Mouse (Mus musculus) lung, postnatal 0 days (tissue): ENCODE data around the gene Antxr1.

Source experiments
- CTCF ChIP-seq: IDR thresholded peaks from 2 replicates; pipeline ENCODE4 v1.5.1; 2016; ENCODE audit warnings: antibody characterized with exemption, mild to moderate bottlenecking
- EP300 ChIP-seq: IDR thresholded peaks from 2 replicates; pipeline ENCODE4 v1.6.1; 2016; ENCODE audit warnings: antibody characterized with exemption, mild to moderate bottlenecking, control low read depth

DNA sequence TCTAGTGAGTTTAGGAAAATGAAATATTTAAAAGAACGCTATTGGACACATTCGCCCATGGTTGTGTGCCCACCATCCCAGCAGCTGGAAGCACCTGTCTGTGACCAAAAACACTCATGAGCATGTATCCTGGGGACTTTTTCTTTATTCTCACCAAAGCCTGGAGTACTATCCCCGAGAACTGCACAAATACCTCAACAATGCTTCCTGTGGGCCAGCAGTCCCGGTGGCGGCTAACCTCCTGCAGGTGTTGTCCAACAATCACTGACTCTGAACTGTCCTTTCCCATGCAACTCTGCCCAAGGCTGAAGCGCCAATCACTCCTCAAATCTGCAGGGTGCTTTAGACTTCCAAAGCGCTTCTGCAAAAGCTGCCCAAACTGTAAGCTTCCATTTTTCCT is 219.0 kb downstream of the Antxr1 start:
- TF ChIP-seq CTCF (no peak), EP300 (no peak)
